8 mouse cellular contexts compared by ENCODE assay signal in the genomic region with DNA sequence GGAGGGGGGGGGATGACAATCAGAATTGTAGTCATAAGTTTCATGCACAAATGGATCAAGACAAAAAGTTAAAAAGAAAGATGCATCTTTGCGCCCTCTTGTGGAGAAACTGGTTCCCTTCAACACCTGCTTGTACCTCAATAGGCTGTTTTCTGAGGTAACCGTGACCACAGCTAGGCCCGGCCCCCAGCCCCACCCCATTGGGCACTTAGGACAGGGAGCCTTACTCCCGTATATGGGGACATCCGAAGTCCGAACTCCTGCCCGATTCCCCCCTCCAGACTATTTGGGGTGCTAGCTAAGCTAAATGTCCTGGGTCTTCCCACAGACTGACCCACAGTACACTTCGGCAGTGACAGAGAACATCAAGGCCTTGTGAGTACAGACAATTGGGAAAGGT. TPM values are rescaled to one million over a fixed set of nuclear protein-coding genes. Genes with fewer than 3 reads are reported as not detected.
DNase-seq lines count a peak whose midpoint lies in the region; ATAC-seq lines count a peak whose summit lies in the region.

No protein-coding gene starts in this region.

- DNase-seq in A20 (ENCODE audit: low read depth, low spot score): peak; percentile 78
- DNase-seq in CD8-positive naive resting alpha-beta T cell, adult 2 months (ENCODE audit: low read depth in 2 of 2, low spot score in 2 of 2): peak; percentile 57 to 81
- DNase-seq in cerebellum, postnatal 10 days: peak; percentile 77 to 86
- peak; percentile 74 for DNase-seq in kidney, postnatal 14 days
- DNase-seq in lung, postnatal 36 days: peak; percentile 91
- DNase-seq in splenic B cell, adult 2 months (ENCODE audit: low read depth, low spot score): peak; percentile 89
- no peak for DNase-seq in urinary bladder, adult 18-20 months (ENCODE audit: low spot score in 2 of 2)

- peak; percentile 30 for ATAC-seq in granulocyte monocyte progenitor cell, adult 5-6 weeks (replicated peaks; ENCODE audit: poor library complexity, severe bottlenecking)

- no peaks in the 10 kb centered on the region for H3K27me3 ChIP-seq in splenic B cell, adult 2 months (ENCODE audit: control insufficient read depth, insufficient read depth, low read length, poor library complexity, severe bottlenecking)

- H3K36me3 ChIP-seq in splenic B cell, adult 2 months (ENCODE audit: control insufficient read depth, insufficient read depth, low read length, poor library complexity, severe bottlenecking): no peaks in the 10 kb centered on the region

RNA-seq across cellular contexts. Expression of a gene that starts 7.0 kb away (rescaled TPM):
- 1.6 TPM in 1 of 2 replicates, not detected in the other for total RNA-seq in granulocyte monocyte progenitor cell, adult 5-6 weeks (2014; fragmentation: Nextera tagmentation)
- not detected in 2 replicates for total RNA-seq in granulocyte monocyte progenitor cell, adult 5-6 weeks (2017)

RNA-seq across cellular contexts. Expression of a gene that starts 20.7 kb away (rescaled TPM):
- 22.7 and 23.9 TPM in 2 replicates for total RNA-seq in granulocyte monocyte progenitor cell, adult 5-6 weeks (2014; fragmentation: Nextera tagmentation)
- total RNA-seq in granulocyte monocyte progenitor cell, adult 5-6 weeks (2017): 11.5 and 14.6 TPM in 2 replicates

RNA-seq across cellular contexts. Expression of a gene that starts 20.8 kb away (rescaled TPM):
- total RNA-seq in granulocyte monocyte progenitor cell, adult 5-6 weeks (2014; fragmentation: Nextera tagmentation): 89.7 and 92.6 TPM in 2 replicates
- total RNA-seq in granulocyte monocyte progenitor cell, adult 5-6 weeks (2017): 131 and 165 TPM in 2 replicates

RNA-seq across cellular contexts. Expression of a gene that starts 57.2 kb away (rescaled TPM):
- 18.4 and 27.7 TPM in 2 replicates for total RNA-seq in granulocyte monocyte progenitor cell, adult 5-6 weeks (2014; fragmentation: Nextera tagmentation)
- 13.9 and 22.0 TPM in 2 replicates for total RNA-seq in granulocyte monocyte progenitor cell, adult 5-6 weeks (2017)

Comparison
In these comparisons a context has a peak if more than half of its experiments do, and no peak if none do; other contexts are left out.
1. DNase-seq: peak in A20 (single experiment), CD8-positive naive resting alpha-beta T cell, adult 2 months (2 of 2), cerebellum, postnatal 10 days (2 of 2), kidney, postnatal 14 days (single experiment), lung, postnatal 36 days (single experiment) and splenic B cell, adult 2 months (single experiment); none in urinary bladder, adult 18-20 months (0 of 2).